Mouse (Mus musculus) ES-E14 (cell line): ENCODE results near the gene Adamts2.

Experiments
- CHD2 ChIP-seq: IDR thresholded peaks from 2 replicates; pipeline ENCODE4 v1.6.1; 2014; ENCODE audit warnings: mild to moderate bottlenecking, low read depth, low read length, inconsistent platforms
- HCFC1 ChIP-seq: IDR thresholded peaks from 2 replicates; pipeline ENCODE4 v1.6.1; 2012; ENCODE audit warnings: low read length, inconsistent platforms, borderline replicate concordance; ENCODE audit not compliant: insufficient read depth
- MAFK ChIP-seq: IDR thresholded peaks from 2 replicates; pipeline ENCODE4 v1.6.1; 2014; ENCODE audit warnings: mild to moderate bottlenecking, low read depth, low read length, inconsistent platforms; ENCODE audit not compliant: insufficient read depth
- ZC3H11A ChIP-seq: IDR thresholded peaks from 2 replicates; pipeline ENCODE4 v1.6.1; 2012; ENCODE audit warnings: low read depth, mild to moderate bottlenecking, inconsistent platforms, low read length, borderline replicate concordance
- ZNF384 ChIP-seq: IDR thresholded peaks from 2 replicates; pipeline ENCODE4 v1.6.1; 2012; ENCODE audit warnings: low read depth, low read length, inconsistent platforms

DNA sequence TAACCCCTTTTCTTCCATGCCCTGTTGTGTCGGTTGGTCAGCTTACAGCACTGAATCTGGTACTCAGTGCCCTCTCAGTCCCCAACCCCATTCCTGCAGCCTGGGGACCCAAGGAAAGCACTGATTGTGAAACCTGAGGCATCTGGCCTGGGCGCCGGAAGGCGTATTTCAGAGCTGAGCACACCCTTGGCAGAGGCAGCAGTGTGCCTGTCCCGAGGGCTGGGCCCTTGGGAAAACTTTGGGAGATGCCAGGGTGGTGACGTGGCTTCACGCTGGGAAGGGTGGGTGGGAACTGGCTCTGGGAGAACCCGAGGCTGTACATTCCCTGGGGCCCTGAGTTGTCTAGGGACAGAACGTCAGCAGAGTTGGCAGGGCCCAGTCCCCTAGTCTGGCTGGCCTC, 72.5 kb downstream of the Adamts2 start:
- TF ChIP-seq CHD2 (no peak), ZNF384 (no peak), HCFC1 (no peak), MAFK (no peak), ZC3H11A (no peak)
